Mouse (Mus musculus) urinary bladder, postnatal 4 days (tissue): Measurements from ENCODE around the gene Agtpbp1.

Experiments used
- DNase-seq, 2 experiments: peaks; one replicate each; pipeline ENCODE4 v3.0.0; 2021 to 2022; ENCODE audit warnings: low spot score in 2 of 2

Agtpbp1 gene

GRCm38 (mm10) chr13:59429369-59429768 lies 155.7 kb downstream of the Agtpbp1 start:
- DNase-seq: no peak

GRCm38 (mm10) chr13:59423871-59424270 lies 161.2 kb downstream of the Agtpbp1 start:
- DNase-seq: no peak

GRCm38 (mm10) chr13:59416530-59417230 lies 168.3 kb downstream of the Agtpbp1 start:
- DNase-seq: no peak

- DNase-seq: no peak
Measured at GRCm38 (mm10) chr13:59413885-59414284, 171.1 kb downstream of the Agtpbp1 start.

- DNase-seq: no peak
Measured at GRCm38 (mm10) chr13:59412672-59413071, 172.4 kb downstream of the Agtpbp1 start.

GRCm38 (mm10) chr13:59407182-59407581 lies 177.8 kb downstream of the Agtpbp1 start:
- no peak for DNase-seq

GRCm38 (mm10) chr13:59402026-59402775 lies 182.8 kb downstream of the Agtpbp1 start:
- no peak for DNase-seq

- no peak for DNase-seq
Measured at GRCm38 (mm10) chr13:59397571-59397970, 187.5 kb downstream of the Agtpbp1 start.
